Comparison of ENCODE assay signal across 8 mouse cellular contexts in the genomic region with DNA sequence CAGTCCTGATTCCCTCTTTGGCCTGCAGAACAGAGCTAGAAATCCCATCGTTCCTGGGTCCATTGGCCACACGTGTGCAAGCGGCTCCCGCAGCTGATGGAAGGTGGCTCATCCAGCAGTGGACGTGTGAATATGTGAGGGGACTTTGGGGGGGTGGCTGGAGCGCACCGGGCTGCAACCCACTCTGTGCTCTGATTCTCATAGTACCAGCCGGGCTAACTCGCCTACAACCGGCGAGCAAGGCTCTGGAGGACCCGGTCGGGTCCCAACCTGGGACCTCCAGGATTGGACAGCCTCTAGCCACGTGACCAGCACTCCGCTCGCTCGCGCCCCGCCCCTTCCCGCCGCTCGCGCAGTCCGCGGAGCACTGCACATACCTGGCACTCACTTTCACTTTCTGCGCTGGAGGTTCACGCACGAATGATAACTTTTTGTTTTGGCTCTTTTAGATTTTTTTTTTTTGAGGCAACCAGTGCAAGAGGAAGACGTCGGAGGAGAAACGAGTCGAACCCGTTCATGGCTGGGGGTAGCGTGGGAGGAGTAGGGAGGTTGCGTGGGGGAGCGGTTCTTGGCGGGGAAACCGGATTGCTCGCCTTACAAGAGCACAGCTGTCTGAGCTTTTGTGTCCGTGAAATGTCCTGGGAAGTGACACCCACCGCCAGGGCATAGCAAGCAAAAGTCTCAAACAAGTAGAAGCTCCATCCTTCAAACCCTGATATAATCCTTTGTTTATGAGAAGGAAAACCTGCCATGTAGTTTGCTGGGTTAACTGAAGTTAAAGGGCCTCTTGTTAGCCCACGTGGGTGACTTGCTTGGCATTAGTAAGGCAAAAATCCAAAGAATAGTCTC. TPM values are rescaled to one million over a fixed set of nuclear protein-coding genes. Genes with fewer than 3 reads are reported as not detected.
DNase-seq lines count a peak whose midpoint lies in the region; ATAC-seq and TF ChIP-seq lines count a peak whose summit lies in the region.

No protein-coding gene starts in this region.

- H3K4me1 ChIP-seq in CH12.LX (ENCODE audit: control insufficient read depth in 1 of 2, insufficient read depth in 2 of 2) = peaks cover 0 to 21% of the 10 kb centered on the region in 2 experiments; a peak in 2 of 4 replicates
- H3K4me1 ChIP-seq in forebrain, embryonic 10.5 days = peaks cover 35% of the 10 kb centered on the region
- H3K4me1 ChIP-seq in heart, embryonic 15.5 days (replicated peaks) = peaks cover 24% of the 10 kb centered on the region
- H3K4me1 ChIP-seq in liver, embryonic 15.5 days (replicated peaks) = peaks cover 29% of the 10 kb centered on the region
- peaks cover 9% of the 10 kb centered on the region; the same call in 1 of the 2 replicates for H3K4me1 ChIP-seq in neural tube, embryonic 11.5 days (ENCODE audit: control insufficient read depth, insufficient read depth, low read length)
- peaks cover 10% of the 10 kb centered on the region; the same call in 1 of the 2 replicates for H3K4me1 ChIP-seq in stomach, embryonic 16.5 days (ENCODE audit: control insufficient read depth, insufficient read depth, low read length)

- peak overlapping the region; percentile 67 to 73 (median 71) for H3K4me3 ChIP-seq in CH12.LX (replicated peaks in 1 of 3; ENCODE audit: low read depth in 2 of 3, low read length in 2 of 3, poor library complexity in 1 of 3)
- H3K4me3 ChIP-seq in forebrain, embryonic 10.5 days = peak overlapping the region; percentile 62
- H3K4me3 ChIP-seq in heart, embryonic 15.5 days = peak overlapping the region; percentile 72
- peak overlapping the region; percentile 69 for H3K4me3 ChIP-seq in liver, embryonic 15.5 days (replicated peaks)
- peak overlapping the region; percentile 45 for H3K4me3 ChIP-seq in neural tube, embryonic 11.5 days (ENCODE audit: low read depth, low read length)
- peak overlapping the region; percentile 63 for H3K4me3 ChIP-seq in stomach, embryonic 16.5 days (replicated peaks; ENCODE audit: low read length)

- DNase-seq in CH12.LX (ENCODE audit: extremely low read depth) = peak; percentile 86
- DNase-seq in c-Kit-positive CD71-negative TER-119-negative erythroid progenitor cells, embryonic 14.5 days (ENCODE audit: low read depth) = peak; percentile 75
- DNase-seq in forebrain, embryonic 10.5 days (ENCODE audit: extremely low spot score, low spot score) = peak; percentile 87
- DNase-seq in kidney, postnatal 14 days = peak; percentile 92
- DNase-seq in neural tube, embryonic 11.5 days (ENCODE audit: low spot score) = peak; percentile 91

- under 1% methylated on average over 42 of the region's 42 CpGs for WGBS in forebrain, embryonic 10.5 days
- under 1% methylated on average over 42 of the region's 42 CpGs for WGBS in heart, embryonic 15.5 days
- under 1% methylated on average over 42 of the region's 42 CpGs for WGBS in liver, embryonic 15.5 days (ENCODE audit: insufficient replicate concordance)
- under 1% methylated on average over 42 of the region's 42 CpGs for WGBS in neural tube, embryonic 11.5 days
- WGBS in stomach, embryonic 16.5 days = under 1% methylated on average over 42 of the region's 42 CpGs

- dilution Hi-C loops in CH12.LX (cut with MboI; ENCODE audit: extremely low pct_ligation_motif_present, extremely low pct_unique_long_range_greater_than_20kb, low sequenced_read_pairs) = no loop called here

- no peak; the same call in 1 of the 2 replicates for TF ChIP-seq RAD21 in CH12.LX (IDR thresholded peaks at IDR 0.05; ENCODE audit: low read depth, low read length)

- H3K9ac ChIP-seq in CH12.LX (ENCODE audit: insufficient read depth, low read depth) = peak overlapping the region; percentile 48; the same call in 1 of the 2 replicates
- H3K9ac ChIP-seq in heart, embryonic 15.5 days = peak overlapping the region; percentile 59
- H3K9ac ChIP-seq in liver, embryonic 15.5 days = peak overlapping the region; percentile 51
- H3K9ac ChIP-seq in neural tube, embryonic 11.5 days (ENCODE audit: low read length) = peak overlapping the region; percentile 40; the same call in 1 of the 2 replicates
- peak overlapping the region; percentile 56 for H3K9ac ChIP-seq in stomach, embryonic 16.5 days (ENCODE audit: low read length)

- no peaks in the 10 kb centered on the region for H3K27me3 ChIP-seq in CH12.LX (replicated peaks)
- H3K27me3 ChIP-seq in forebrain, embryonic 10.5 days (ENCODE audit: poor library complexity, severe bottlenecking) = peaks cover 95% of the 10 kb centered on the region
- peaks cover 55% of the 10 kb centered on the region for H3K27me3 ChIP-seq in heart, embryonic 15.5 days
- H3K27me3 ChIP-seq in liver, embryonic 15.5 days = peaks cover 47% of the 10 kb centered on the region
- H3K27me3 ChIP-seq in neural tube, embryonic 11.5 days (ENCODE audit: control insufficient read depth, insufficient read depth, low read length) = peaks cover 34% of the 10 kb centered on the region
- peaks cover 21% of the 10 kb centered on the region for H3K27me3 ChIP-seq in stomach, embryonic 16.5 days (ENCODE audit: control insufficient read depth, insufficient read depth, low read length)

- ATAC-seq in heart, embryonic 15.5 days (replicated peaks; ENCODE audit: insufficient number of reproducible peaks, insufficient read depth, low FRiP score, low read depth) = peak; percentile 97
- ATAC-seq in liver, embryonic 15.5 days (ENCODE audit: insufficient read depth) = peak; percentile 98
- peak; percentile 99 for ATAC-seq in neural tube, embryonic 11.5 days (ENCODE audit: insufficient read depth, low FRiP score, low TSS enrichment)
- ATAC-seq in stomach, embryonic 16.5 days (ENCODE audit: insufficient read depth, low FRiP score) = peak; percentile 97

- in situ Hi-C loops in CH12.LX (cut with MboI; ENCODE audit: low pct_ligation_motif_present, low pct_unique_long_range_greater_than_20kb, low sequenced_read_pairs) = no loop called here

- no peaks in the 10 kb centered on the region for H3K9me3 ChIP-seq in CH12.LX (replicated peaks; ENCODE audit: low read length)
- H3K9me3 ChIP-seq in forebrain, embryonic 10.5 days = no peaks in the 10 kb centered on the region
- H3K9me3 ChIP-seq in heart, embryonic 15.5 days (replicated peaks) = no peaks in the 10 kb centered on the region
- H3K9me3 ChIP-seq in liver, embryonic 15.5 days (replicated peaks) = no peaks in the 10 kb centered on the region
- H3K9me3 ChIP-seq in neural tube, embryonic 11.5 days (ENCODE audit: control insufficient read depth, low read length) = no peaks in the 10 kb centered on the region
- no peaks in the 10 kb centered on the region for H3K9me3 ChIP-seq in stomach, embryonic 16.5 days (replicated peaks; ENCODE audit: control insufficient read depth, low read length)

- H3K4me2 ChIP-seq in CH12.LX (ENCODE audit: insufficient read depth, low read depth, poor library complexity, severe bottlenecking) = peak overlapping the region; percentile 74
- peak overlapping the region; percentile 81 for H3K4me2 ChIP-seq in heart, embryonic 15.5 days
- peak overlapping the region; percentile 94 for H3K4me2 ChIP-seq in liver, embryonic 15.5 days
- peak overlapping the region; percentile 80 for H3K4me2 ChIP-seq in neural tube, embryonic 11.5 days (ENCODE audit: low read depth)
- peak overlapping the region; percentile 91 for H3K4me2 ChIP-seq in stomach, embryonic 16.5 days (ENCODE audit: low read depth, low read length)

- TF ChIP-seq EP300 in CH12.LX (IDR thresholded peaks at IDR 0.05; ENCODE audit: low read length) = no peak

- TF ChIP-seq POLR2A in CH12.LX (IDR thresholded peaks at IDR 0.05; ENCODE audit: low read depth, low read length) = peak; percentile 60

- H3K79me2 ChIP-seq in CH12.LX (replicated peaks; ENCODE audit: control insufficient read depth, extremely low read depth, insufficient read depth, poor library complexity, severe bottlenecking) = no peaks in the 10 kb centered on the region

- TF ChIP-seq CTCF in CH12.LX (conservative IDR thresholded peaks at IDR 0.05 in 1 of 2, IDR thresholded peaks at IDR 0.05 in 1 of 2; ENCODE audit: low read depth in 2 of 2, low read length in 2 of 2) = no peak

- H3K36me3 ChIP-seq in CH12.LX (replicated peaks in 1 of 2; ENCODE audit: control insufficient read depth in 1 of 2, insufficient read depth in 1 of 2, low read length in 1 of 2) = no peaks in the 10 kb centered on the region
- no peaks in the 10 kb centered on the region for H3K36me3 ChIP-seq in forebrain, embryonic 10.5 days (replicated peaks)
- H3K36me3 ChIP-seq in heart, embryonic 15.5 days = no peaks in the 10 kb centered on the region
- H3K36me3 ChIP-seq in liver, embryonic 15.5 days (replicated peaks) = no peaks in the 10 kb centered on the region
- H3K36me3 ChIP-seq in neural tube, embryonic 11.5 days (ENCODE audit: control insufficient read depth, insufficient read depth, low read length) = no peaks in the 10 kb centered on the region
- H3K36me3 ChIP-seq in stomach, embryonic 16.5 days (ENCODE audit: control insufficient read depth, insufficient read depth, low read length) = no peaks in the 10 kb centered on the region

- no peak overlapping the region for H3K27ac ChIP-seq in CH12.LX (ENCODE audit: insufficient read depth, low read depth)
- peak overlapping the region; percentile 77 for H3K27ac ChIP-seq in forebrain, embryonic 10.5 days
- H3K27ac ChIP-seq in heart, embryonic 15.5 days = no peak overlapping the region
- H3K27ac ChIP-seq in liver, embryonic 15.5 days (replicated peaks) = peak overlapping the region; percentile 16; the same call in 1 of the 2 replicates
- no peak overlapping the region for H3K27ac ChIP-seq in neural tube, embryonic 11.5 days (ENCODE audit: low read depth, low read length)
- no peak overlapping the region for H3K27ac ChIP-seq in stomach, embryonic 16.5 days (ENCODE audit: low read length)

TF ChIP-seq in CH12.LX, 34 proteins besides CTCF, POLR2A, EP300 and RAD21 (continues in another document):
- TF ChIP-seq USF2 (conservative IDR thresholded peaks at IDR 0.05; ENCODE audit: low read depth, low read length) = peak; percentile 92
- TF ChIP-seq SMC3 (IDR thresholded peaks at IDR 0.05; ENCODE audit: low read depth, low read length) = no peak
- peak; percentile 49; the same call in 1 of the 2 replicates for TF ChIP-seq ELF1 (IDR thresholded peaks at IDR 0.05; ENCODE audit: low read depth, low read length)
- peak; percentile 94 for TF ChIP-seq MAX (IDR thresholded peaks at IDR 0.05; ENCODE audit: low read length)
- TF ChIP-seq ZMIZ1 (IDR thresholded peaks at IDR 0.05; ENCODE audit: low read depth, low read length) = peak; percentile 57; the same call in 1 of the 2 replicates
- TF ChIP-seq MEF2A (IDR thresholded peaks at IDR 0.05; ENCODE audit: borderline replicate concordance, low read depth, low read length) = no peak

RNA-seq across cellular contexts. Expression of a gene that starts 1.1 kb away (rescaled TPM):
- 8.0 and 10.9 TPM in 2 replicates for total RNA-seq in CH12.LX (2012; rRNA removed)
- total RNA-seq in CH12.LX (2014; rRNA removed) = 4.5 and 4.7 TPM in 2 replicates
- 12.5 and 13.6 TPM in 2 replicates for polyA plus RNA-seq in CH12.LX (2012; ENCODE audit: insufficient read length, low read depth)
- polyA plus RNA-seq in forebrain, embryonic 10.5 days (2016; fragmentation: Nextera tagmentation; extraction: Ambion mirVana) = 0.73 and 1.2 TPM in 2 replicates
- 0.67 and 0.83 TPM in 2 replicates for polyA plus RNA-seq in heart, embryonic 15.5 days (2015; fragmentation: Nextera tagmentation; extraction: Ambion mirVana)
- polyA plus RNA-seq in liver, embryonic 15.5 days (2015; fragmentation: Nextera tagmentation; extraction: Ambion mirVana) = 0.15 and 0.28 TPM in 2 replicates
- polyA plus RNA-seq in neural tube, embryonic 11.5 days (2014; fragmentation: Nextera tagmentation; extraction: Ambion mirVana) = 1.5 and 1.7 TPM in 2 replicates
- polyA plus RNA-seq in stomach, embryonic 16.5 days (2015; fragmentation: Nextera tagmentation; extraction: Ambion mirVana) = 6.8 and 7.2 TPM in 2 replicates

Comparison
In these comparisons a context has a peak if more than half of its experiments do, and no peak if none do; other contexts are left out.
1. H3K27ac ChIP-seq: peak in forebrain, embryonic 10.5 days (single experiment) and liver, embryonic 15.5 days (single experiment); none in CH12.LX (single experiment), heart, embryonic 15.5 days (single experiment), neural tube, embryonic 11.5 days (single experiment) and stomach, embryonic 16.5 days (single experiment).
2. Peak in every context shown above with its lines, with median percentiles within 50 percentile points of each other: DNase-seq, H3K4me2 ChIP-seq, H3K4me3 ChIP-seq, H3K9ac ChIP-seq and ATAC-seq.